Mouse (Mus musculus) heart, embryonic 14.5 days (tissue): ENCODE results near the gene Magi2. TPM values are rescaled to one million over a fixed set of nuclear protein-coding genes. Genes with fewer than 3 reads are reported as not detected.

Source experiments
- ATAC-seq: fragments of 200-750 bp; cut with Nextera tagmentation; 2 replicates; pipeline ENCODE4 v1.8.0; 2017; ENCODE audit warnings: low read depth, moderate TSS enrichment; ENCODE audit not compliant: insufficient number of reproducible peaks, insufficient read depth, low FRiP score
- H3K27ac ChIP-seq, 2 experiments: fragments of 200-500 bp in 1 of 2; fragments of 300-500 bp in 1 of 2; sonication (generic) in 1 of 2; replicated peaks in 1 of 2; 2 replicates each; pipeline ENCODE4 v1.5.1; 2012 to 2014; ENCODE audit warnings: low read depth in 2 of 2, low read length in 2 of 2, control low read depth in 1 of 2, mild to moderate bottlenecking in 1 of 2, mixed read lengths in 1 of 2; ENCODE audit not compliant: control insufficient read depth in 1 of 2, insufficient read depth in 1 of 2
- H3K27me3 ChIP-seq: fragments of 300-500 bp; sonication (generic); 2 replicates; pipeline ENCODE4 v1.6.1; 2014; ENCODE audit warnings: mild to moderate bottlenecking, low read length, control low read depth; ENCODE audit not compliant: control insufficient read depth, insufficient read depth
- H3K36me3 ChIP-seq: fragments of 300-500 bp; sonication (generic); 2 replicates; pipeline ENCODE4 v1.6.1; 2014; ENCODE audit warnings: mild to moderate bottlenecking, control low read depth, low read length, mixed read lengths; ENCODE audit not compliant: control insufficient read depth, insufficient read depth
- H3K4me1 ChIP-seq, 2 experiments: fragments of 200-500 bp in 1 of 2; fragments of 300-500 bp in 1 of 2; sonication (generic) in 1 of 2; 2 replicates each; pipeline ENCODE4 v1.6.1; 2012 to 2014; ENCODE audit warnings: low read length in 2 of 2, control low read depth in 1 of 2, mixed read lengths in 1 of 2; ENCODE audit not compliant: control insufficient read depth in 2 of 2, insufficient read depth in 2 of 2
- H3K4me2 ChIP-seq: fragments of 300-500 bp; sonication (generic); 2 replicates; pipeline ENCODE4 v1.6.1; 2014; ENCODE audit warnings: mild to moderate bottlenecking, low read length
- H3K4me3 ChIP-seq, 2 experiments: fragments of 200-500 bp in 1 of 2; fragments of 300-500 bp in 1 of 2; sonication (generic) in 1 of 2; 2 replicates each; pipeline ENCODE4 v1.5.1; 2012 to 2014; ENCODE audit warnings: low read length in 2 of 2, mild to moderate bottlenecking in 2 of 2, control low read depth in 1 of 2, low read depth in 1 of 2, moderate library complexity in 1 of 2; ENCODE audit not compliant: control insufficient read depth in 1 of 2, insufficient read depth in 1 of 2
- H3K9ac ChIP-seq: fragments of 300-500 bp; sonication (generic); 2 replicates; pipeline ENCODE4 v1.6.1; 2014; ENCODE audit warnings: mild to moderate bottlenecking, low read length
- H3K9me3 ChIP-seq: fragments of 300-500 bp; sonication (generic); 2 replicates; pipeline ENCODE4 v1.6.1; 2016; ENCODE audit warnings: low read length, control low read depth; ENCODE audit not compliant: control insufficient read depth
- WGBS: fragments of 180-500 bp; shearing (Covaris S2); extraction: QIAGEN DNeasy Blood & Tissue Kit; methylation state at CpG from one replicate; pipeline ENCODE4 v1.1.7; 2014; 5-methylcytosine and 5-hydroxymethylcytosine counted together
- polyA plus RNA-seq: library from polyadenylated mRNA; unstranded; fragments of >200 nt; fragmentation: Nextera tagmentation; extraction: Ambion mirVana; gene quantifications from 2 replicates; pipeline ENCODE4 v1.2.1, GENCODE M21; 2014

Magi2 gene
- polyA plus RNA-seq, 1 experiment from 2014 or later = 3.4 TPM

DNA sequence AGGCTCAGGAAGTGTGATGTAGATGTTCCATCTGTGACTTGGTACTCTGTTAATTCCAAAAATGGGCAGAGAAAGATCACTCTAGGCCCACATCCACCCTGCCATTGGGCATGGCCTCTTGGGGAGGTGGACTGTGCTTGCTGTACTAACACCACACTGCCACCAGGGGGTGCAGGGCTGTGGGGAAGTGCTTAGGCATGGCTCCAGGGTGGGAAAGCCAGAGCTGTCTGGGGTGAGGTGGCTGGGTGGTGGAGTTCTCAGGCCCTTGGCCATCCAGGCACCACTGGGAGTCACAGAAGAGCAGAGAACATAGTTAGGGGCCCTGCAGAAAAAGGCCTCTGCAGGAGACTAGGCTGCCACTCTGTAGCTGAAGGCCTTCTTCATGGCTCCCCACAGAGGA lies 1243.6 kb downstream of the Magi2 start:
- no peak for ATAC-seq
- H3K27me3 ChIP-seq = no peaks in the 10 kb centered on the region

DNA sequence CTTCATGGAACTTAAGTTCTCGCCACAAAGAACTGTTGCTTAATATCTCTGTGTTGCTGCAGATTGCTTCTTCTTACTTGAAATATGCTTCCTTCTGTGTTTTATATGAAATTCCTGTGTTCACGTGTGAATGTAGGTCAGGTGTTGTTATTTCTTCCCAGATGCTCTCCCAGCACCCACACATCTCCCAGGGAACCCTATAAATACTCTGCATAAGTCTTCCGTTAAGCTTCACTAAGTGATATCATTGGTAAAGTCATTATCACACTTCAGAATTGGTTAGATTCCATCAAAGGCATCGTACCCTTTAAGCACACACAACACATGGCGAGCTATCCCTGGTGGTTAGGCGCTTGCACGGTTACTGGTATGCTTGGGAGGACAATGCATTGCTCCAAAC lies 1257.7 kb downstream of the Magi2 start:
- no peak overlapping the region for H3K4me3 ChIP-seq
- H3K4me1 ChIP-seq = no peaks in the 10 kb centered on the region
- no peak overlapping the region for H3K9ac ChIP-seq
- no peak overlapping the region for H3K27ac ChIP-seq
- H3K27me3 ChIP-seq = no peaks in the 10 kb centered on the region
- H3K9me3 ChIP-seq = no peaks in the 10 kb centered on the region
- H3K4me2 ChIP-seq = no peak overlapping the region
- no peak for ATAC-seq
- 83% methylated on average over 7 of the region's 7 CpGs for WGBS
- H3K36me3 ChIP-seq = no peaks in the 10 kb centered on the region

More for the DNA sequence above, 1243.6 kb downstream of the Magi2 start:
- H3K9me3 ChIP-seq = peaks cover 6% of the 10 kb centered on the region
- H3K4me3 ChIP-seq = no peak overlapping the region
- no peaks in the 10 kb centered on the region for H3K36me3 ChIP-seq
- H3K4me1 ChIP-seq = no peaks in the 10 kb centered on the region
- H3K4me2 ChIP-seq = no peak overlapping the region
- no peak overlapping the region for H3K27ac ChIP-seq
- H3K9ac ChIP-seq = no peak overlapping the region

DNA sequence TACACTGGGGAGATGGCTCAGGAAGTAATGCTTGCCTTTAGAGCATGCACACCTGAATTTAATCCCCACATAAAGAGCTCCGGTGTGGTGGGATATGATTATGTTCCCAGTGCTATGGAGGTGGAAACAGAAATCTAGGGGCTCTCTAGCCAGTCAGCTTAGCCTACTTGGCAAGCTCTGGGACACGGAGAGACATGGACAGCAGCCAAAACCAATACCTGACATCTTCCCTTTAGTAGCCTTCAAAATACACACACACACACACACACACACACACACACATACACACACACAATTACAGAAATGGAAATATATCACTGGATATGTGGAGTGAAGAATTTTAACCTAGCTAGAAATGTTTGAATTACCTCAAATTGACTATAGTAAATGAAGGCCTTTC lies 1265.1 kb downstream of the Magi2 start:
- no peak for ATAC-seq

DNA sequence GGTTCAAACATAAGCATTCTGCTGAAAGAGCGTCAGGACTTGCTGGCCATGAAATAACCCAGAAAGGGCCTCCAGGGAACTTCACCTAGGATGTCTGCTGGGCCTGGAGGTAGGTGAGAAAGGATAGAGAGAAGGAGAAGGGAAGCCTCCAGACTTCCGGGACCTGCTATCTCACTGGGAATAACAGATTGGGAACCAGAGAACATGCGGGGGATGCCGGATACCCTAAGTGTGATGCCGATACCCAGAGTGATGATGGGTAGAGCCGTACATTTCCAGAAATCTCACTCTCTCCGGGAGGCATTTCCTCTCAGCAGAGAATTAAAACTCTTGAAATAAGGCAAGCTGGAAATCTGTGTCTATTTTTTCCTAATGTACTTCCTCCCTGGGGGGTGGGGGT lies 1265.8 kb downstream of the Magi2 start:
- Histone ChIP-seq H3K4me3 (no peak overlapping the region), H3K27ac (no peak overlapping the region), H3K4me2 (no peak overlapping the region), H3K9me3 (no peaks in the 10 kb centered on the region), H3K27me3 (no peaks in the 10 kb centered on the region), H3K36me3 (no peaks in the 10 kb centered on the region), H3K9ac (no peak overlapping the region), H3K4me1 (no peaks in the 10 kb centered on the region)
- ATAC-seq = no peak
- 67% methylated on average over 7 of the region's 7 CpGs for WGBS

More for the DNA sequence above, 1265.1 kb downstream of the Magi2 start:
- Histone ChIP-seq H3K27me3 (no peaks in the 10 kb centered on the region), H3K9me3 (no peaks in the 10 kb centered on the region), H3K4me3 (no peak overlapping the region), H3K36me3 (no peaks in the 10 kb centered on the region), H3K4me1 (no peaks in the 10 kb centered on the region), H3K27ac (no peak overlapping the region), H3K9ac (no peak overlapping the region), H3K4me2 (no peak overlapping the region)
- 62% methylated on average over 2 of the region's 2 CpGs for WGBS

DNA sequence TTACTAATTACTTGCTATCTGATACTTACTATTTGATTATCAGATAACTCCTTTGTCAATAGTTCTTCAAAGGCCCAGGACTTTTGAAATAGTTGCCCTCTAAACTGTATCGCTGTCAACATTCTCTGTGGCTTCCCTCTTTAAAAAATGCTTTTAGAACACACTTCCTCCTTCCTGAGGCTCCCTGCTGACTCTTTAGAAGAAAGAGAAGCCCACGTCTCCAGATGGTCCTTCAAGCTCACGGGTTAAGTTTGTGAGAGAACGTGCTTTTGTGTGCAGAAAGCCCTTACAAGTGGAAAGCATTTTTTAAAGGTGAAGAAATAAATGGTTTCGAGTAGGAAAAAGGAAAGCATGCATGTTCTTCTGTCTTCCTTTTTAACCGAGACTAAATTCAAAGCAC lies 1267.2 kb downstream of the Magi2 start:
- no peaks in the 10 kb centered on the region for H3K9me3 ChIP-seq
- H3K4me2 ChIP-seq = no peak overlapping the region
- no peak overlapping the region for H3K9ac ChIP-seq
- H3K36me3 ChIP-seq = no peaks in the 10 kb centered on the region
- no peak for ATAC-seq
- H3K4me1 ChIP-seq = no peaks in the 10 kb centered on the region
- 64% methylated on average over 6 of the region's 6 CpGs for WGBS
- no peak overlapping the region for H3K4me3 ChIP-seq
- H3K27ac ChIP-seq = no peak overlapping the region
- H3K27me3 ChIP-seq = no peaks in the 10 kb centered on the region

DNA sequence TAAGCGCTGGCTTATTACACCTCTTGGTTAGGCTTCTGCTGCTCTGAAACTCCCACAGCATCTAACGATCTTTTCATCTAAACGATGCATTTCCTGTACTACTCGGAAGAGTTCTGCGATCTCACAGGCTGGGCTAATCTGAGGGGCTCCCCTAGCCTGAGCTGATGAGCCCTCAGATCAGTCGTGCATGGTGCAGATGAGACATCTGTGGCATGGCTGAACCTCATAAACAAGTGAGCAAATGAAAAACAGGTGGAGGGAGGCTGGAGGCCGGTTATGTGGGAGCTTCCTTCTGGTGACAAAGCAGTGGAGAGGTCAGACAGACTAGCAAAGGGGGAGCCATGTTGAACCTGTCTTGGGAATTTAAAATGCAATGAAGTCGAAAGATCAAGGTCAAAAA lies 1270.1 kb downstream of the Magi2 start:
- H3K27me3 ChIP-seq = no peaks in the 10 kb centered on the region
- no peak overlapping the region for H3K4me2 ChIP-seq
- 76% methylated on average over 8 of the region's 8 CpGs for WGBS
- H3K9me3 ChIP-seq = no peaks in the 10 kb centered on the region
- H3K27ac ChIP-seq = no peak overlapping the region
- no peak for ATAC-seq
- no peak overlapping the region for H3K4me3 ChIP-seq
- H3K36me3 ChIP-seq = no peaks in the 10 kb centered on the region
- H3K4me1 ChIP-seq = no peaks in the 10 kb centered on the region
- no peak overlapping the region for H3K9ac ChIP-seq

DNA sequence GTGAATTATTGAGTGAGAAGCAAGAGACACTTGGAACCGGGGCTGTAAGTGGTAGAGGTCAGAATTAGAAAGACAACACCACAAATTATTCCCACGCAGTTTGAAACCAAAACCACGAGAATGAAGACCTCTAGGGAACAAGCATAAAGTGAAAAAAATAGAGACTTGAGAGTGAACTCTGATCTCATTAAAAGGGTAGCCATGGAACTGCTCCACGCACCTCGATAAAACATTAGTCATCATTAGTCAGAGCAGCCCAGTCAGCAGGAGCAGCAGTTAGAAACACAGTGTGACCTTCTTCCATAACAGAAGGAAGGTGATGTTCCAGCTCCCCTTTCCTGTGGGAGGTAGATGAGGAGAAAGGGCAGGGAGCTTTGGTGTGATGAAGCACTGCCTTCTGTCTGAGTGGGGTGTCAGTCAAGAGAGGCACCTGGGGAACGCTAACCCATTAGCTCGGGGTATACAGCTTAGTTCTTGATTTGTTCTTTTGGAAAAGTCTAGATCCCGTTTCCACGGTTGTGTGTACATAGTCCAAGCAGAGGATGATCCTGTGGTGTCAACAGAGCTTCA lies 1272.3 kb downstream of the Magi2 start:
- ATAC-seq = no peak

DNA sequence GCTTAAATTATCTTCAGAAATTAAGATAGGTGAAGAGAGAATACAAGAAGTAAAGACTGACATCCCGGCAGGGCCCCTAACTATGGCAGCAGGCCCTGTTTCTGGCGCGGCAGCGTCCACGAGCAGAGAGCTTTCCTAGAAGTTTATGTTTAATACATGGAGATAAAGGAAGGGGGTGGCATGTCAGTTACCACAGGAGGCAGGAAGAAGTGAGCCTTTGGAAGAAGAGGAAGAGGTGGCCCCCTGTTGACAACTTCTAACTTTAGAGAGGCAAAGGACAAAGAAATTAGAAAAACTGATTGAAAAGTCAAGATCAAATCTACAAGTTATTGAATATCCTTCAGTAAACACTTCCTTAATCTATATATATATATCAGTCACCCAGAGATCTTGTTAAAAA lies 1281.8 kb downstream of the Magi2 start:
- H3K27me3 ChIP-seq = no peaks in the 10 kb centered on the region
- no peaks in the 10 kb centered on the region; a peak in 1 of 4 replicates for H3K4me1 ChIP-seq
- H3K4me3 ChIP-seq = no peak overlapping the region
- WGBS = 26% methylated on average over 5 of the region's 5 CpGs
- no peak for ATAC-seq
- H3K9me3 ChIP-seq = no peaks in the 10 kb centered on the region
- H3K27ac ChIP-seq = no peak overlapping the region
- no peaks in the 10 kb centered on the region for H3K36me3 ChIP-seq
- H3K9ac ChIP-seq = no peak overlapping the region
- no peak overlapping the region for H3K4me2 ChIP-seq

More for the DNA sequence above, 1272.3 kb downstream of the Magi2 start:
- H3K4me2 ChIP-seq = no peak overlapping the region
- H3K4me1 ChIP-seq = no peaks in the 10 kb centered on the region
- no peaks in the 10 kb centered on the region for H3K27me3 ChIP-seq
- 73% methylated on average over 9 of the region's 9 CpGs for WGBS
- no peak overlapping the region for H3K4me3 ChIP-seq
- no peak overlapping the region for H3K9ac ChIP-seq
- no peak overlapping the region for H3K27ac ChIP-seq
- no peaks in the 10 kb centered on the region for H3K36me3 ChIP-seq
- no peaks in the 10 kb centered on the region for H3K9me3 ChIP-seq
